Mouse (Mus musculus) heart, adult 10 weeks (tissue): Measurements from ENCODE around the gene C1ra. TPM values are rescaled to one million over a fixed set of nuclear protein-coding genes. Genes with fewer than 3 reads are reported as not detected.

Experiments
- polyA plus RNA-seq: library from polyadenylated mRNA; stranded (reverse); fragments of 350-450 nt; fragmentation: Illumina TruSeq; extraction: RNeasy Lipid Tissue Mini Kit (QIAGEN cat#74804); gene quantifications from one replicate; pipeline ENCODE4 v1.2.3, GENCODE M21; 2014; ENCODE audit warnings: low read depth, low replicate concordance

The C1ra gene
- 18.0 TPM for polyA plus RNA-seq

DNA sequence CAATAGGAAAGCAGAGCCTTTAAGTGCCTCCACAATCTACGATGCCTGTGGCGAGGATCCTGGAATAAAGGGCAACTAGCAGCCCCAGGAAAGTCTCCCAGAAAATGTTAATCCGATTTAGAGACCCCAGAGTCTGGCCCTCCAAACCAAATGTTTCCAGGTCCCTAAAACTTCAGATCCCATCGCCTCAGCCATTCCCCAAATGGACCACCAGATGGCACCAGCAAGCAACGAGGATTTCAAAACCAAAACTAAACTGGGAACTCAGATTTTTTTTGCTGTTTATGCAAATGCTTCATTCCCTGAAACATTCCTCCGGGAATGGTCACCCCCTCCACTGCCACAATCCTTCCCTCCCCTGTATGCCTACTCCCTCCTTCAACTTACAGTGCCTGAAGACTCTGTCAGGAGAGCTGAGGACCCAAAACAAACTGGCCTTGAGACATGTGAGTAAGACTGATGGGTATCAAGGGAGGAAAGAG is at the start of gene C1ra:
C1ra (plus strand) TSS at position 51 of the 482 bp plus-strand sequence.

GRCm38 (mm10) chr6:124464305-124465271 is 47.6 kb upstream of the C1ra start, which contains the start of gene Clstn3:
TSS of gene Clstn3 (minus strand) at chr6:124464794.

DNA sequence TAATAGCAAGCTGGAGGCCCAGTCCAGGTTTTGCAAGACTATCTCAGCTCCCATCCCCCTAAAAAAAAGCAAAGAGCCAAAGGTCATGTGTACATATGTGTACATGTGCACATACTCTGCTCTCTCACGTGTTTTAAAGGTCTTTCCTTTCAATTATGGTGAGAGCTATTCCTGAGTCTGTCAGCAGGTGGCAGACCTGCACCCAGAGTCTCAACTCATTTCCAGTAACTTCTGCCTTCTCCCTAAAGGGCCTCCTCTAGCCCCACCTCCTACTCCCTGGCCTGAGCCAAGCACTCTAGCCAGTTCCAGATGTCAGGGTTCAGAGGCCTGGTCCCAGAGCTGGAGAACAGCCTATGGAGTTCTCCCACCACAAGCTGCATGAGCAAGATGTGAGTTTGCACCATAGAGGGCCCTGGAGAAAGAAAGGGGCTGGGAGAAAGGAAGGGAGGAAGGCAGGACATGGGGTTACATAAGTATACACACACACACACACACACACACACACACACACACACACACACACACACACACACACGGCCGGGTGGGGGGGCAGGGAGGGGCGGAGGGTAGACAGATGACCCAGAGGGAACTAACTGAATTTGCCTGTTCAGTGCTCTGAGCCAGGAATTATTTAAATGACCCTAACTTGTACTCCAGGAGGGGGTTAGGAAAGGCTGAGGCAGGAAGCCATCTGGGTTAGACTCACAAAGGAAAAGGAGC is 19.2 kb upstream of the C1ra start, which contains the start of gene C1rl:
C1rl (plus strand) TSS at position 272 of the 720 bp plus-strand sequence.

DNA sequence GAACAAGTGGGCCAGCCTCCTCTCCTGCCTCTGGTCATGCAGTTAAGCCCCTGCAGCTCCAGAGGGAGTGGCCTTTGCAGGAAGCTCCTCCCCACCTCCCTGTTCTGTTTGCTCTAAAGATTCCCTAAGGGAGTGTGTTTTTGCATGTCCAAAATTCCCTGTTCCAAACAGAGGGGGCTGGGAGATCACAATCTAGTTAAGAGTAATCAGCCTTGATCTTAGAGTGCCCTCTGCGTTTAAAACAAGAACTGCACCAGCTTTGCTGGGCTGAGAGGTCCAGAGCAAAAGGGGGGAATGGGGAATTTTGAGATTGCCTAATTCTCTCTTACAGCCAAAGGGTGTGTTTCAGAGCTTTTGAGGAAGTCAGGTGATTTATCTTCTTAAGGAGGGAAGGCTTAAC is 30.1 kb downstream of the C1ra start, which contains the start of gene C1s1:
C1s1 (minus strand) TSS at position 76 of the 400 bp plus-strand sequence.

GRCm38 (mm10) chr6:124570026-124570425 is 57.8 kb downstream of the C1ra start, which contains the start of gene C1rb:
TSS of gene C1rb (plus strand) at chr6:124570294.

Other genes with a start within 250 kb of the C1ra start
- 10.9 TPM for gene Cd163, start 207.7 kb upstream of the C1ra start, polyA plus RNA-seq
- 21.2 TPM for gene Pex5, start 97.3 kb upstream of the C1ra start, polyA plus RNA-seq
- gene Clstn3, start 47.6 kb upstream of the C1ra start, polyA plus RNA-seq: 2.8 TPM
- gene C1rl, start 19.3 kb upstream of the C1ra start, polyA plus RNA-seq: 1.6 TPM
- gene C1s1, start 30.0 kb downstream of the C1ra start, polyA plus RNA-seq: 35.1 TPM
- not detected for gene C1rb, start 57.9 kb downstream of the C1ra start, polyA plus RNA-seq
- gene C1s2, start 123.7 kb downstream of the C1ra start, polyA plus RNA-seq: not detected
- gene Lpcat3, start 150.6 kb downstream of the C1ra start, polyA plus RNA-seq: 38.0 TPM
- gene Emg1, start 199.8 kb downstream of the C1ra start, polyA plus RNA-seq: 95.4 TPM
- 219 TPM for gene Phb2, start 199.9 kb downstream of the C1ra start, polyA plus RNA-seq
- 4.0 TPM for gene Ptpn6, start 226.3 kb downstream of the C1ra start, polyA plus RNA-seq
- 240 TPM for gene Grcc10, start 229.0 kb downstream of the C1ra start, polyA plus RNA-seq
- not detected for gene Gm45234, start 243.6 kb downstream of the C1ra start, polyA plus RNA-seq
- 24.6 TPM for gene Atn1, start 244.1 kb downstream of the C1ra start, polyA plus RNA-seq